Mouse (Mus musculus) small intestine, adult 2 months (tissue): ENCODE data around the gene Dlgap1.

Experiments
- CTCF ChIP-seq: fragments of 200-500 bp; IDR thresholded peaks from 2 replicates; pipeline ENCODE4 v1.5.1; 2012; ENCODE audit warnings: low read depth, mild to moderate bottlenecking, control low read depth, inconsistent platforms, low read length, moderate library complexity, mixed read lengths; ENCODE audit not compliant: insufficient replicate concordance, insufficient read length; ENCODE audit errors: extremely low read depth
- POLR2A ChIP-seq: fragments of 200-500 bp; IDR thresholded peaks from 2 replicates; pipeline ENCODE4 v1.6.1; 2012; ENCODE audit warnings: low read depth, mild to moderate bottlenecking, control low read depth, inconsistent platforms, low read length, moderate library complexity

GRCm38 (mm10) chr17:70020376-70020775 is 51.5 kb downstream of the Dlgap1 start:
- TF ChIP-seq POLR2A (no peak), CTCF (no peak)
